Mouse (Mus musculus) intestine, embryonic 15.5 days (tissue): ENCODE results near the gene Ms4a6d. TPM values are rescaled to one million over a fixed set of nuclear protein-coding genes. Genes with fewer than 3 reads are reported as not detected.

Experiments
- ATAC-seq: fragments of 200-750 bp; cut with Nextera tagmentation; 2 replicates; pipeline ENCODE4 v1.8.0; 2017; ENCODE audit warnings: moderate TSS enrichment, moderate library complexity
- H3K27ac ChIP-seq: fragments of 300-500 bp; sonication (generic); 2 replicates; pipeline ENCODE4 v1.5.1; 2015; ENCODE audit warnings: mild to moderate bottlenecking, inconsistent platforms
- H3K27me3 ChIP-seq: fragments of 300-500 bp; sonication (generic); replicated peaks from 2 replicates; pipeline ENCODE4 v1.6.1; 2015; ENCODE audit warnings: inconsistent platforms
- H3K36me3 ChIP-seq: fragments of 300-500 bp; sonication (generic); 2 replicates; pipeline ENCODE4 v1.6.1; 2015; ENCODE audit warnings: inconsistent platforms
- H3K4me1 ChIP-seq: fragments of 300-500 bp; sonication (generic); replicated peaks from 2 replicates; pipeline ENCODE4 v1.6.1; 2015; ENCODE audit warnings: inconsistent platforms
- H3K4me2 ChIP-seq: fragments of 300-500 bp; sonication (generic); replicated peaks from 2 replicates; pipeline ENCODE4 v1.6.1; 2015; ENCODE audit warnings: mild to moderate bottlenecking, inconsistent platforms
- H3K4me3 ChIP-seq: fragments of 300-500 bp; sonication (generic); replicated peaks from 2 replicates; pipeline ENCODE4 v1.5.1; 2015; ENCODE audit warnings: inconsistent platforms
- H3K9ac ChIP-seq: fragments of 300-500 bp; sonication (generic); 2 replicates; pipeline ENCODE4 v1.6.1; 2015; ENCODE audit warnings: inconsistent platforms
- H3K9me3 ChIP-seq: fragments of 300-500 bp; sonication (generic); 2 replicates; pipeline ENCODE4 v1.6.1; 2016; ENCODE audit warnings: inconsistent platforms
- WGBS: fragments of 180-500 bp; shearing (Covaris S2); methylation state at CpG from one replicate; pipeline ENCODE4 v1.1.7; 2015; 5-methylcytosine and 5-hydroxymethylcytosine counted together
- polyA plus RNA-seq: library from polyadenylated mRNA; unstranded; fragments of >200 nt; fragmentation: Nextera tagmentation; extraction: Ambion mirVana; gene quantifications from 2 replicates; pipeline ENCODE4 v1.2.1, GENCODE M21; 2015

Gene Ms4a6d
- 6.0 and 6.4 TPM in 2 replicates for polyA plus RNA-seq

DNA sequence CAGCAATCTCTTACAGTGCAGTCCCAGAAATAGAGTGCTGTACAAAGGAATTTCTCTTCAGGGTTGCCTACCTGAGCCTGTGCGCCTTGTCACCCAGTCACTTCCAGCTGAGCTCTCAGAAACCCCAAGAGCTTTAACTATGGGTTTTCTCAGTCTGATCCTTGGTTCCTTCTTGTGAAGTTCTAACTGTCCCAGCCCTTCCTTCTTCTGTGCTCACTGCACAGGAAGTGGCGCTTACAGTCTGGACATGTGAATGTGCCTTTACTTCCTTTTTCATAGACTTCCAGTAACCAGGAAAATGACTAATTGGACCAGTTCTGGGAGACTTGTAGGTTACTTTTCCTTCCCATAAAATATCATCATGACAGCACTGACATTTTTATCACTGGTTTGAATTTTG lies at the start of gene Ms4a6d:
Gene Ms4a6d, minus strand, starts transcription at position 247 of the 400 bp plus-strand sequence.
- Histone ChIP-seq H3K4me3 (no peak within 1 kb of the TSS), H3K9me3 (no peaks in the 10 kb centered on the region), H3K36me3 (no peaks in the 10 kb centered on the region), H3K27ac (no peak within 1 kb of the TSS), H3K9ac (no peak within 1 kb of the TSS), H3K27me3 (no peaks in the 10 kb centered on the region), H3K4me1 (no peaks in the 10 kb centered on the region), H3K4me2 (no peak within 1 kb of the TSS)
- WGBS: 91% methylated on average over 2 of the region's 2 CpGs
- ATAC-seq: no peak

DNA sequence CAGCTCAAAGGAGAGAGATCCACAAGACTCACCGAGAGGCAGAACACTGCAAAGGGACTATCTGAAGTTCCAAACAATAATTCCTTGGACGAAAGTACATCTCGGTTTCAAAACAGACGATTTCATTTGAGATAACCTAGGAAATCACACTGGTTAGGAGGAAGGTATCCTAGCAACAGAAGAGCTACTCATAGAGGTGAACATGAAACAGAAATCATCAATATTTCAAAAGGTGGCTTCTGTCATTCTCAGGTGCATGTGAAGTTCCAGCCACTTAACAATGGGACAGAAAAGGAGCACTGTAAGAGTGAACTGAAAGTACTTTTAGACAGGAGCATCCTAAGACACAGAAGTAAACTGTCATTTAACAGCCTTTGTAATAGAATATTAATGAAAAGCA lies 44.9 kb upstream of the Ms4a6d start:
- H3K9me3 ChIP-seq: no peaks in the 10 kb centered on the region
- no peaks in the 10 kb centered on the region for H3K36me3 ChIP-seq
- 75% methylated on average over 4 of the region's 4 CpGs for WGBS
- no peaks in the 10 kb centered on the region for H3K4me1 ChIP-seq
- H3K9ac ChIP-seq: no peak overlapping the region
- H3K4me2 ChIP-seq: no peak overlapping the region
- no peak overlapping the region for H3K4me3 ChIP-seq
- no peak for ATAC-seq
- no peaks in the 10 kb centered on the region for H3K27me3 ChIP-seq
- H3K27ac ChIP-seq: no peak overlapping the region

DNA sequence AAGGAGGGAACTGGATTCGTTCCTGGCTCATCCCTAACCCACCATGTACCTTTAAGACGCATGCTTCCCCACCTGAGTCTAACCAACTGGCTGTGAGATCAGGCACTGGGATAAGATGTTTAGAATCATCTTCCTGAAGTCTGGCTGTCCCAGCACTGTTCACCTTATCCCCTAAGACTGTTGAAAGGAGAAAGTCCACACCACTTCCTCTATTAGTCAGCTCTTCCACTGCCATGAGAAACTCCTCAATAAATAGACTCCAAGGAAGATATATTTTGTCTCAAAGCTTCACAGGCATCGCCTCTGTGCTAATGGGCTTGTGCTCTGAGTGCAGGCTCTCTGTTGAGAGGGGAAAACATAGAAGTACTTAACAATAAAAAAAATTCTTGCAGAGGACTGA lies 41.5 kb upstream of the Ms4a6d start:
- no peak overlapping the region for H3K27ac ChIP-seq
- WGBS: 79% methylated on average over 3 of the region's 3 CpGs
- H3K9me3 ChIP-seq: no peaks in the 10 kb centered on the region
- H3K4me1 ChIP-seq: no peaks in the 10 kb centered on the region
- no peaks in the 10 kb centered on the region for H3K36me3 ChIP-seq
- no peaks in the 10 kb centered on the region for H3K27me3 ChIP-seq
- ATAC-seq: no peak
- H3K4me2 ChIP-seq: no peak overlapping the region
- H3K4me3 ChIP-seq: no peak overlapping the region
- no peak overlapping the region for H3K9ac ChIP-seq

- WGBS: 65% methylated on average over 1 of the region's 1 CpGs
- H3K9me3 ChIP-seq: no peaks in the 10 kb centered on the region
- H3K4me1 ChIP-seq: no peaks in the 10 kb centered on the region
- H3K36me3 ChIP-seq: no peaks in the 10 kb centered on the region
- H3K27me3 ChIP-seq: no peaks in the 10 kb centered on the region
- H3K9ac ChIP-seq: no peak within 1 kb of the TSS
- no peak within 1 kb of the TSS for H3K4me3 ChIP-seq
- no peak for ATAC-seq
- no peak within 1 kb of the TSS for H3K27ac ChIP-seq
- H3K4me2 ChIP-seq: no peak within 1 kb of the TSS
Observed at GRCm38 (mm10) chr19:11640732-11641131, 36.1 kb upstream of the Ms4a6d start, which contains the start of gene Ms4a3. Ms4a3 (minus strand) TSS chr19:11640851.

GRCm38 (mm10) chr19:11639038-11639437 lies 34.4 kb upstream of the Ms4a6d start:
- Histone ChIP-seq H3K9me3 (no peaks in the 10 kb centered on the region), H3K4me1 (no peaks in the 10 kb centered on the region), H3K27ac (no peak overlapping the region), H3K9ac (no peak overlapping the region), H3K27me3 (no peaks in the 10 kb centered on the region), H3K4me2 (no peak overlapping the region), H3K4me3 (no peak overlapping the region), H3K36me3 (no peaks in the 10 kb centered on the region)
- no peak for ATAC-seq
- 72% methylated on average over 4 of the region's 4 CpGs for WGBS

GRCm38 (mm10) chr19:11635572-11635971 lies 30.9 kb upstream of the Ms4a6d start:
- H3K9ac ChIP-seq: no peak overlapping the region
- no peak overlapping the region for H3K4me3 ChIP-seq
- H3K9me3 ChIP-seq: no peaks in the 10 kb centered on the region
- 75% methylated on average over 5 of the region's 5 CpGs for WGBS
- no peaks in the 10 kb centered on the region for H3K27me3 ChIP-seq
- H3K4me2 ChIP-seq: no peak overlapping the region
- no peaks in the 10 kb centered on the region for H3K36me3 ChIP-seq
- no peak overlapping the region for H3K27ac ChIP-seq
- no peaks in the 10 kb centered on the region for H3K4me1 ChIP-seq
- ATAC-seq: no peak

DNA sequence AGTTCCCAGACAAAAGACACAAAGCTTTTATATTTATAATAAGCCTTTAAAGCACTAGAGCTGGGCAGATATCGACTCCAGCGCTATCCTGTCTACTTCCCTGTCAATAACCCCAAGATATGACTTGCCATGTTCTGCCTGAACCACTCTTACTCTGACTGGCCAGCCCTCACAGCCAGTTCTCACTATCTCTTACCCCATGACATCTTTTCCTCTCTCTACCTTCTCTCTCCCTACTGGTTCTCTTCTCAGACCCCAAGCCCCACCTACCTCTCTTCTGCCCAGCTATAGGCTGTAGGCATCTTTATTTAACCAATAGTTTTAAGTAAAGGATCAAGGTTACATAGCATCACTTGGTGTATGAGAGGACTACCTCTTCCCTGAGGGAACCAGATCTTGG lies 29.7 kb upstream of the Ms4a6d start:
- Histone ChIP-seq H3K4me1 (no peaks in the 10 kb centered on the region), H3K36me3 (no peaks in the 10 kb centered on the region), H3K4me2 (no peak overlapping the region), H3K27me3 (no peaks in the 10 kb centered on the region), H3K9ac (no peak overlapping the region), H3K4me3 (no peak overlapping the region), H3K27ac (no peak overlapping the region), H3K9me3 (no peaks in the 10 kb centered on the region)
- 81% methylated on average over 2 of the region's 2 CpGs for whole genome bisulfite sequencing
- ATAC-seq: no peak

DNA sequence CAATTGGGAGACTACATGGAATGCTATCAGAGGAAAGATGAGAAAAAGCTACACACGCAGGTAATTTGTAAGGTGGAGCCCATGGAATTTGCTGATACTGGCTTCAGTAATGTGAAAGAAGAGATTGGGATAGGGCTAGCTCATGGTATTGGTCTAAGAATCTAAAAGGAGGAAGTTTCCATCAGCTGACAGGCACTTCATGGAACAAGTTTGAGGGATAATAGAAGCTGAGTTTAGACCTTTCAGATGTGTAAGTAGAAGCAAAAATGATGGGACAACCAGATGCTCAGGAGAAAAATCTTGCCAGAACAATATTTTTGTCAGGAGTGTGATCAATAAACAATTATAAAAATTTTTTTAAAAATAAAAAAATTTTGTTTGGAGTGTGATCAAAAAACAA lies 29.1 kb upstream of the Ms4a6d start:
- H3K4me3 ChIP-seq: no peak overlapping the region
- WGBS: 84% methylated on average over 1 of the region's 1 CpGs
- no peaks in the 10 kb centered on the region for H3K27me3 ChIP-seq
- no peaks in the 10 kb centered on the region for H3K4me1 ChIP-seq
- ATAC-seq: no peak
- no peak overlapping the region for H3K27ac ChIP-seq
- no peak overlapping the region for H3K4me2 ChIP-seq
- no peaks in the 10 kb centered on the region for H3K9me3 ChIP-seq
- no peaks in the 10 kb centered on the region for H3K36me3 ChIP-seq
- no peak overlapping the region for H3K9ac ChIP-seq

DNA sequence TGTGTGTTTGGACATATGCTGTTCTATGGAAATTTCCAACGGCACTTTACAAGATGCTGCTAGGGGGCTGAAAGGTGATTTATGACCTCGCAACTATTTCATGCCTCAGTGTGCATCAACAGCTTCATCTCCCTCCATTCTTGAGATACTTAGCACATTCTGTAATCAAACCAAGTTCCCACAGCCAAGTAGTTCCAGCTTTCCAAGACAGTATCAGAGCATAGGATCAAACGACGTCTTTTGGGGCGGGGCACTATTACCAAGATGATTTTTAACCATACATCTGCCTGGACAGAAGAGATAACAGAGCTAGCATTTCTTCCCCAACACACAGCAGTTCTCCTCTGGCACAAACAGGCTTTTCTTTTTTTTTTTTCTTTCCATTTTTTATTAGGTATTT lies 20.6 kb upstream of the Ms4a6d start:
- Histone ChIP-seq H3K4me3 (no peak overlapping the region), H3K4me1 (no peaks in the 10 kb centered on the region), H3K36me3 (no peaks in the 10 kb centered on the region), H3K4me2 (no peak overlapping the region), H3K9ac (no peak overlapping the region), H3K9me3 (no peaks in the 10 kb centered on the region), H3K27me3 (no peaks in the 10 kb centered on the region), H3K27ac (no peak overlapping the region)
- ATAC-seq: no peak
- WGBS: 51% methylated on average over 5 of the region's 5 CpGs

DNA sequence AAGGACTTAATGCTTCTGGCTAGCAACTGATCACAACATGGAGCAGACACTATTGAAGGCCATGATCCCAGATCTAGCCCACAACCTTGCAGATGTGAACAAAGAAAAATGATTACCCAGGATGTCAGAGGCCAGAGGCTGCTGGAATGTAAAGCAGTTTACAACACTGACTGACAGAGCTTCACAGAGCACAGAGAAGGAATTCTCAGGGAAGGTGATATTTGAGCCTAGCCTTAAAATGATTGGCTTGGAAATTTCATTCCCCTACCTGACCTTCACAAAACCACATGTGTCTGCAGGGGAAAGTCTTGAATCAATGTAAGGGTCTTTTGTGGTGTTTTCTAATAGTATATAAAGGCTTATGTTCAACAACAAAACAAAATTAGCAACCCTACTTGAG lies 20.2 kb upstream of the Ms4a6d start:
- no peak for ATAC-seq
- H3K4me2 ChIP-seq: no peak overlapping the region
- no peak overlapping the region for H3K9ac ChIP-seq
- no peaks in the 10 kb centered on the region for H3K36me3 ChIP-seq
- no peaks in the 10 kb centered on the region for H3K4me1 ChIP-seq
- no peaks in the 10 kb centered on the region for H3K9me3 ChIP-seq
- H3K27ac ChIP-seq: no peak overlapping the region
- no peaks in the 10 kb centered on the region for H3K27me3 ChIP-seq
- no peak overlapping the region for H3K4me3 ChIP-seq

DNA sequence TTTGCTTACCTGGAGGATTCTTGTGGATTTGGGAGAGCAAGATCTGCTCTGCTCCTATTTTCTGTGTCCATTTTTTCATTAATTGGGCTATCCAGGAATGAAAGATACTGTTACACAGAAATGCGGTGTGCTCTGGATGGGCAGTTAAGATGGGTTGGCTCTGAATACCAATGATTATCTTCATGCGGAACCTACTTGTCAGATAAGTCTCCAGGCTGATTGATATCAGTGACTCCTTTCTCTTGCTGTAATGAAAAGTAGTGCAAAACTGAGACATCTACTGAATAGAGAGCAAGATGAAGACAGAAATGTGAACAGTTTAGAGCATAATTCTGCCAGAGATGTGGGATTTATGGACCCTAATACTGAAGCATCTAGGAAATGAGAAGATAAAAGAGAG lies 18.9 kb upstream of the Ms4a6d start, which contains the start of gene Ms4a2:
Gene Ms4a2, minus strand, starts transcription at position 169 of the 400 bp plus-strand sequence.
- no peak for ATAC-seq
- H3K27ac ChIP-seq: no peak within 1 kb of the TSS
- H3K9me3 ChIP-seq: no peaks in the 10 kb centered on the region
- H3K4me1 ChIP-seq: no peaks in the 10 kb centered on the region
- H3K4me3 ChIP-seq: no peak within 1 kb of the TSS
- no peaks in the 10 kb centered on the region for H3K36me3 ChIP-seq
- no peak within 1 kb of the TSS for H3K9ac ChIP-seq
- 81% methylated on average over 2 of the region's 2 CpGs for WGBS
- no peak within 1 kb of the TSS for H3K4me2 ChIP-seq
- H3K27me3 ChIP-seq: no peaks in the 10 kb centered on the region

DNA sequence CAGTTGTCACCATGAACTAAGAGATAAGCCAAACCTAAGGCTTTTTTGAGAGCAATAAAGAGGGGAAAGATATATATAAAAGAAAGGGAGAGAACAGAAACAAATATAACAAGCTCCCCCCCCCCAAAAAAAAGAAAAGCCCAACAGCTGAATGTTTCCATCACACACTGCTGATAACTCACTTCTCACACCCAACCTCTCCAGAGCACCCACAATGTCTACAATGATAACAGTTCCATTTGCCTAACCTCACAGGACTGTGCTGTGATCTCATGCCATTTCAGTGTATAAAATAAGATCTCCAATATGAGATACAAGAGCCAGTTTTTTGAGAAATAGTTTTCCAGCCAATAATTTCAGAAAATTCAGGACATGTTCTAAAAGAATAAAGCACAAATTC lies 13.3 kb upstream of the Ms4a6d start:
- H3K4me1 ChIP-seq: no peaks in the 10 kb centered on the region
- ATAC-seq: no peak
- H3K36me3 ChIP-seq: no peaks in the 10 kb centered on the region
- H3K4me3 ChIP-seq: no peak overlapping the region
- H3K9ac ChIP-seq: no peak overlapping the region
- no peak overlapping the region for H3K27ac ChIP-seq
- no peaks in the 10 kb centered on the region for H3K27me3 ChIP-seq
- H3K9me3 ChIP-seq: no peaks in the 10 kb centered on the region
- no peak overlapping the region for H3K4me2 ChIP-seq

- Histone ChIP-seq H3K4me2 (no peak overlapping the region), H3K4me1 (no peaks in the 10 kb centered on the region), H3K4me3 (no peak overlapping the region), H3K9ac (no peak overlapping the region), H3K36me3 (no peaks in the 10 kb centered on the region), H3K27ac (no peak overlapping the region), H3K27me3 (no peaks in the 10 kb centered on the region), H3K9me3 (no peaks in the 10 kb centered on the region)
- WGBS: 70% methylated on average over 2 of the region's 2 CpGs
- no peak for ATAC-seq
Observed at GRCm38 (mm10) chr19:11614805-11615204, 10.2 kb upstream of the Ms4a6d start.
